Mouse (Mus musculus) gastrocnemius, adult 2 months (tissue): ENCODE measurements around the gene Tprn. TPM values are rescaled to one million over a fixed set of nuclear protein-coding genes. Genes with fewer than 3 reads are reported as not detected.

Experiments
- DNase-seq: peaks from one replicate; pipeline ENCODE4 v3.0.0; 2022
- H3K27ac ChIP-seq: fragments of 200-600 bp; 2 replicates; pipeline ENCODE4 v1.8.1; 2022; ENCODE audit warnings: mild to moderate bottlenecking
- H3K4me3 ChIP-seq: fragments of 200-600 bp; 2 replicates; pipeline ENCODE4 v1.8.1; 2022; ENCODE audit warnings: mild to moderate bottlenecking, moderate library complexity
- CTCF ChIP-seq: fragments of 200-600 bp; IDR thresholded peaks from 2 replicates; pipeline ENCODE4 v1.8.1; 2022; ENCODE audit warnings: antibody characterized with exemption, mild to moderate bottlenecking, moderate library complexity
- intact Hi-C: fragments of 180-260 bp; cut with DNase I; formaldehyde crosslinking; loops from one replicate; pipeline ENCODE4 v1.15.1; 2025
- total RNA-seq, 2 experiments: library from RNA; stranded (reverse); gene quantifications; 2 replicates each; pipeline ENCODE4 v1.2.3; 2021

The Tprn gene
- total RNA-seq, 2 experiments from 2014 or later = 3.1 to 3.5 TPM

- TF ChIP-seq CTCF = no peak
Observed at GRCm38 (mm10) chr2:25227406-25227805, 35.0 kb upstream of the Tprn start.

GRCm38 (mm10) chr2:25228431-25228889 lies 34.0 kb upstream of the Tprn start:
- H3K4me3 ChIP-seq = peak overlapping the region; percentile 61
- TF ChIP-seq CTCF = peak; percentile 73
- peak; percentile 91 for DNase-seq
- intact Hi-C loops = loop anchor here (1.0 to 5.0 kb wide), 3 partner anchors 27 to 64 kb away; partner anchors contain the start of gene Tmem203
- H3K27ac ChIP-seq = peak overlapping the region; percentile 98

More at GRCm38 (mm10) chr2:25227406-25227805, 35.0 kb upstream of the Tprn start:
- Histone ChIP-seq H3K27ac (peak overlapping the region; percentile 98), H3K4me3 (no peak overlapping the region)
- intact Hi-C loops = loop anchor here (5.0 kb wide), 1 partner anchor 65 kb away; no protein-coding TSS in a partner anchor
- DNase-seq = no peak

- no peak for DNase-seq
- no peak for TF ChIP-seq CTCF
- Histone ChIP-seq H3K27ac (peak overlapping the region; percentile 98), H3K4me3 (peak overlapping the region; percentile 61)
- intact Hi-C loops = loop anchor here (1.0 to 5.0 kb wide), 3 partner anchors 26 to 63 kb away; partner anchors contain the start of gene Tmem203
Observed at GRCm38 (mm10) chr2:25228995-25229530, 33.4 kb upstream of the Tprn start.

GRCm38 (mm10) chr2:25229582-25229981 lies 32.8 kb upstream of the Tprn start:
- intact Hi-C loops = loop anchor here (5.0 kb wide), 1 partner anchor 63 kb away; no protein-coding TSS in a partner anchor
- no peak overlapping the region for H3K4me3 ChIP-seq
- no peak for DNase-seq
- TF ChIP-seq CTCF = no peak
- H3K27ac ChIP-seq = peak overlapping the region; percentile 98; the same call in 1 of the 2 replicates

GRCm38 (mm10) chr2:25230581-25230980 lies 31.8 kb upstream of the Tprn start:
- Histone ChIP-seq H3K4me3 (no peak overlapping the region), H3K27ac (no peak overlapping the region)
- DNase-seq = no peak
- intact Hi-C loops = no loop called here
- TF ChIP-seq CTCF = no peak

GRCm38 (mm10) chr2:25231038-25231437 lies 31.4 kb upstream of the Tprn start:
- no peak for TF ChIP-seq CTCF
- DNase-seq = no peak
- Histone ChIP-seq H3K4me3 (no peak overlapping the region), H3K27ac (no peak overlapping the region)
- intact Hi-C loops = no loop called here

GRCm38 (mm10) chr2:25233421-25233820 lies 29.0 kb upstream of the Tprn start:
- intact Hi-C loops = no loop called here
- no peak for DNase-seq
- TF ChIP-seq CTCF = no peak
- Histone ChIP-seq H3K27ac (no peak overlapping the region), H3K4me3 (no peak overlapping the region)

- intact Hi-C loops = no loop called here
Observed at GRCm38 (mm10) chr2:25234050-25234449, 28.4 kb upstream of the Tprn start, which contains the start of gene Slc34a3. Gene Slc34a3 (minus strand): TSS chr2:25234364.

GRCm38 (mm10) chr2:25234551-25235220 lies 27.7 kb upstream of the Tprn start:
- Histone ChIP-seq H3K27ac (no peak overlapping the region), H3K4me3 (no peak overlapping the region)
- no peak for TF ChIP-seq CTCF
- intact Hi-C loops = no loop called here
- no peak for DNase-seq

More at GRCm38 (mm10) chr2:25234050-25234449, 28.4 kb upstream of the Tprn start, which contains the start of gene Slc34a3:
- TF ChIP-seq CTCF = no peak
- Histone ChIP-seq H3K27ac (no peak within 1 kb of the TSS), H3K4me3 (no peak within 1 kb of the TSS)
- DNase-seq = no peak

- Histone ChIP-seq H3K27ac (no peak within 1 kb of the TSS), H3K4me3 (no peak within 1 kb of the TSS)
- no peak for TF ChIP-seq CTCF
- intact Hi-C loops = no loop called here
- DNase-seq = no peak
Observed at GRCm38 (mm10) chr2:25236614-25237013, 25.8 kb upstream of the Tprn start, which contains the start of gene Rnf224. Gene Rnf224 (minus strand): TSS chr2:25236787.

- Histone ChIP-seq H3K27ac (no peak overlapping the region), H3K4me3 (no peak overlapping the region)
- no peak for DNase-seq
- TF ChIP-seq CTCF = no peak
- intact Hi-C loops = no loop called here
Observed at GRCm38 (mm10) chr2:25237522-25237921, 24.9 kb upstream of the Tprn start.

- TF ChIP-seq CTCF = no peak
- DNase-seq = no peak
- Histone ChIP-seq H3K4me3 (no peak overlapping the region), H3K27ac (no peak overlapping the region)
- intact Hi-C loops = no loop called here
Observed at GRCm38 (mm10) chr2:25238106-25238505, 24.3 kb upstream of the Tprn start.

GRCm38 (mm10) chr2:25239766-25240165 lies 22.7 kb upstream of the Tprn start:
- no peak for DNase-seq
- H3K4me3 ChIP-seq = no peak overlapping the region
- intact Hi-C loops = no loop called here
- H3K27ac ChIP-seq = no peak overlapping the region
- no peak for TF ChIP-seq CTCF
